Mouse (Mus musculus) kidney, postnatal 0 days (tissue): ENCODE measurements at regions not wholly inside any gene's neighbourhood (a gene's known extent, or its start where the extent isn't known, plus 50 kb on each side); places are given as distances from the start of the nearest gene placed in this dataset.

Experiments used
- ATAC-seq: fragments of 200-750 bp; cut with Nextera tagmentation; replicated peaks from 2 replicates; pipeline ENCODE4 v1.8.0; 2017; ENCODE audit warnings: low read depth, moderate number of reproducible peaks, moderate TSS enrichment, moderate library complexity; ENCODE audit not compliant: low FRiP score
- DNase-seq: peaks from one replicate; pipeline ENCODE4 v3.0.0-alpha.2; 2016; ENCODE audit warnings: low spot score
- H3K27ac ChIP-seq: fragments of 300-500 bp; sonication (generic); 2 replicates; pipeline ENCODE4 v1.5.1; 2014; ENCODE audit warnings: mild to moderate bottlenecking
- H3K27me3 ChIP-seq: fragments of 300-500 bp; sonication (generic); 2 replicates; pipeline ENCODE4 v1.6.1; 2014; ENCODE audit warnings: low read length, mixed read lengths; ENCODE audit not compliant: insufficient read depth
- H3K36me3 ChIP-seq: fragments of 300-500 bp; sonication (generic); 2 replicates; pipeline ENCODE4 v1.6.1; 2014; ENCODE audit warnings: low read length, mixed read lengths; ENCODE audit not compliant: insufficient read depth
- H3K4me1 ChIP-seq: fragments of 300-500 bp; sonication (generic); replicated peaks from 2 replicates; pipeline ENCODE4 v1.6.1; 2014; ENCODE audit warnings: antibody characterized with exemption, low read length, mixed read lengths; ENCODE audit not compliant: insufficient read depth
- H3K4me2 ChIP-seq: fragments of 300-500 bp; sonication (generic); 2 replicates; pipeline ENCODE4 v1.6.1; 2014; ENCODE audit warnings: mild to moderate bottlenecking, low read length, moderate library complexity, mixed read lengths
- H3K4me3 ChIP-seq: fragments of 300-500 bp; sonication (generic); replicated peaks from 2 replicates; pipeline ENCODE4 v1.5.1; 2014; ENCODE audit warnings: low read depth, low read length
- H3K9ac ChIP-seq: fragments of 300-500 bp; sonication (generic); 2 replicates; pipeline ENCODE4 v1.6.1; 2014; ENCODE audit warnings: low read depth, low read length
- H3K9me3 ChIP-seq: fragments of 300-500 bp; sonication (generic); replicated peaks from 2 replicates; pipeline ENCODE4 v1.6.1; 2016; ENCODE audit warnings: low read length, inconsistent platforms, mixed read lengths
- CTCF ChIP-seq: IDR thresholded peaks from 2 replicates; pipeline ENCODE4 v1.5.1; 2016; ENCODE audit warnings: antibody characterized with exemption, low read depth, mild to moderate bottlenecking, moderate library complexity
- WGBS: fragments of 180-500 bp; shearing (Covaris S2); extraction: QIAGEN DNeasy Blood & Tissue Kit; methylation state at CpG from one replicate; pipeline ENCODE4 v1.1.7; 2014; 5-methylcytosine and 5-hydroxymethylcytosine counted together

DNA sequence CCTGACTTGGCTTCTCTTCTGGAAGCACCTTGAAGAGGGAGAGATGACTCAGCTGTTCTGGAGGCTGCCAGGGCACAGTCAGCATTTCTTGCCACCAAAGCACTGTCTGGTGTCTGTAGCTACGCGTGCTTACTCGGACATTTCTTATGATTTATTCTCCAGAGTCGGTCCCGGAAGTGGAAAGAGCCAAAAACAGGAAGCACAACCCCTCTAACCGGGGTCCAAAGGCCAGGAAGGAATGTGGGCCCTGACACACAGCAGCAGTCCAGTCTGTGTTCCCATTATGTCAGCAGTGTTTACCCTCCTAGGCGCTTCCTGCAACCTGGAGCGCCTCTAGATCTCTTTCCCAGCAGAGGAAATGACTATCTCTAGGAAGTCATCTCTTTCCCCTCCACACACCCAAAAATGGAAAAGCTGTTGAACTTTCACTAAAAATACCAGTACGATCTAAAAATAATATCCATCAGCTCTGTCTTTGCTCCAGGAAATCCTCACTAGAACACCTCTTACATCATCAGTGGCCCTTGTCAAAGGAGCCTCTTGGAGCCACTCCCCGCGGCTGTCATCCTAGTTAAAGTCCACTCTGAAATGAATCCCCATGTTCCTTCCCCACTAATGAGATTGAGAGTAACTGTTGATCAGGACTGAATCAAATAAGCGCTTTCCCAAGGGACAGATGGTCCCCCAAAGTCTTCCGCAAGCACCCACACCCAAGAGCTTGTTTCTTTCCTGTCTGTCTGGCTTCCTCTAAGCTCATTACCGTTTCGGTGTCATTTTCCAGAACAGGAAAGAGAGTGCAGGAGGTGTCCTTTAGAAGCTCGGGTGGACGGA is 264.7 kb upstream of the Pard3b start:
- peak; percentile 41; the same call in 1 of the 2 replicates for ATAC-seq
- Histone ChIP-seq H3K9me3 (no peaks in the 10 kb centered on the region), H3K4me3 (no peak overlapping the region), H3K36me3 (no peaks in the 10 kb centered on the region), H3K4me2 (no peak overlapping the region), H3K27me3 (no peaks in the 10 kb centered on the region), H3K4me1 (no peaks in the 10 kb centered on the region), H3K9ac (no peak overlapping the region), H3K27ac (no peak overlapping the region)
- peak; percentile 77 for DNase-seq
- no peak for TF ChIP-seq CTCF
- 48% methylated on average over 17 of the region's 17 CpGs for WGBS

DNA sequence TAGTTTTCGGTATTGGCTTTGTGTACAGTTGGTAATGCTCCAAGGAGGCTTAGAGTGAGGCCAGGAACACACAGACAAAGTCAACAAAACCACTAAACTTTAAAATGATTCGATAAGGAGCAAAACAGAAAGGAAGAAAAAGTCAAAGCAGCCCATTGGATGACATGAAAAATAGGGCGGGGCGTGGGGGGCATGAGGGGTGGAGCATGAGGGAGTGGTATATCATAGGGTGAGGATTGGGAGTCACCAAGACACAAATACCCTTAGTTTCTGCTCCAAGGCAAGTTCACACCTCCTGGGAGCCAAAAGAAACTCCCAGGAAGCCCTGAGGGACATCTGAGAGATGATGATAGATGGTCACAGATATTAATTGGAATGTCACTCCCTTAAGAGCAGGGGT is 262.2 kb upstream of the Pard3b start:
- H3K27ac ChIP-seq = no peak overlapping the region
- 64% methylated on average over 4 of the region's 4 CpGs for WGBS
- no peak overlapping the region for H3K4me3 ChIP-seq
- ATAC-seq (no peak), DNase-seq (no peak)
- no peak overlapping the region for H3K9ac ChIP-seq
- no peak for TF ChIP-seq CTCF
- no peaks in the 10 kb centered on the region for H3K27me3 ChIP-seq
- H3K4me1 ChIP-seq = no peaks in the 10 kb centered on the region
- no peak overlapping the region for H3K4me2 ChIP-seq
- no peaks in the 10 kb centered on the region for H3K9me3 ChIP-seq
- H3K36me3 ChIP-seq = no peaks in the 10 kb centered on the region

DNA sequence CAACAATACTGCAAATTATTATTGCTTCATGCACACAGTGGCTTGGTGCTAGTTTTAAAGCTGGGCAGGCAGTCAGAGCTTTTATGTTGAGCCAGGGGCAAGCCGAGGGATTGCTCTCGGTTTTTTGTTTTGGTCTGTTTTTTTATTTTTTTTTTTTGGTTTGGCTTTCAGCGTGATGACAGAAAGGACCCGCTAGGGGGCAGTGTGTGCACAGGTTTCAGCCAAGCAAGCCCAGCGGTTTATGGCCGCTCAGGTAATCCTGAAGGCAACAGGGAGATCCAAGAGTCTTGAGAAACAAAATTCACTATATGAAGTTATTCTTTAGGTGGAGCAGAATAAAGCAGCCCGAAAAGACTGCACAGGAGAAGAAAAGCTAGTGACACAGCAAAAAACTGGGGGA is 261.6 kb upstream of the Pard3b start:
- Histone ChIP-seq H3K4me3 (no peak overlapping the region), H3K4me1 (no peaks in the 10 kb centered on the region), H3K4me2 (0 out of 2 replicates have a peak overlapping the region, but pooled peaks have one; percentile 5), H3K27me3 (no peaks in the 10 kb centered on the region), H3K9me3 (no peaks in the 10 kb centered on the region), H3K36me3 (no peaks in the 10 kb centered on the region), H3K9ac (no peak overlapping the region), H3K27ac (no peak overlapping the region)
- TF ChIP-seq CTCF = peak; percentile 84
- ATAC-seq = no peak
- DNase-seq = peak; percentile 85
- 2% methylated on average over 7 of the region's 7 CpGs for whole genome bisulfite sequencing

DNA sequence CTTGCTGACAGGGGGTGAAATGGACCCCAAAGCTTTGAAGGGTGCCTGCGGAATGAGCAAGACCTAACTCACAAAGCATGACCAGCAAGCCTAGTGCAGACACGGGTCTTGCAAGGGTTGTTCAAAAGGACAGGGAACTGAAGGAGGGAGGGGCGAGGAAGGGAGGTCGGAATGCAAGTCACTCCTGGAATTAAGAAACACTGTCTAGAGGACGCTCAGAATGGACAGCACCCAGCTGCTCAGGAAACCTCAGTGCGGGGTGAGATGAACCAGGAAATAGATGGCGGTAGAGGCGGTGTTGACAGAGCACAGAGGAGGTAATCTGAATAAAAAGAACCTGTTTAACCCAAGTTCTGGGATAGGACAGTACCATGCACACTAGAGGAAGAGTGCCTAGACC is 260.4 kb upstream of the Pard3b start:
- Histone ChIP-seq H3K27me3 (no peaks in the 10 kb centered on the region), H3K9ac (no peak overlapping the region), H3K4me2 (no peak overlapping the region), H3K4me3 (no peak overlapping the region), H3K36me3 (no peaks in the 10 kb centered on the region), H3K27ac (no peak overlapping the region), H3K9me3 (no peaks in the 10 kb centered on the region), H3K4me1 (no peaks in the 10 kb centered on the region)
- 23% methylated on average over 8 of the region's 8 CpGs for WGBS
- ATAC-seq = no peak
- DNase-seq = peak; percentile 70
- no peak for TF ChIP-seq CTCF

DNA sequence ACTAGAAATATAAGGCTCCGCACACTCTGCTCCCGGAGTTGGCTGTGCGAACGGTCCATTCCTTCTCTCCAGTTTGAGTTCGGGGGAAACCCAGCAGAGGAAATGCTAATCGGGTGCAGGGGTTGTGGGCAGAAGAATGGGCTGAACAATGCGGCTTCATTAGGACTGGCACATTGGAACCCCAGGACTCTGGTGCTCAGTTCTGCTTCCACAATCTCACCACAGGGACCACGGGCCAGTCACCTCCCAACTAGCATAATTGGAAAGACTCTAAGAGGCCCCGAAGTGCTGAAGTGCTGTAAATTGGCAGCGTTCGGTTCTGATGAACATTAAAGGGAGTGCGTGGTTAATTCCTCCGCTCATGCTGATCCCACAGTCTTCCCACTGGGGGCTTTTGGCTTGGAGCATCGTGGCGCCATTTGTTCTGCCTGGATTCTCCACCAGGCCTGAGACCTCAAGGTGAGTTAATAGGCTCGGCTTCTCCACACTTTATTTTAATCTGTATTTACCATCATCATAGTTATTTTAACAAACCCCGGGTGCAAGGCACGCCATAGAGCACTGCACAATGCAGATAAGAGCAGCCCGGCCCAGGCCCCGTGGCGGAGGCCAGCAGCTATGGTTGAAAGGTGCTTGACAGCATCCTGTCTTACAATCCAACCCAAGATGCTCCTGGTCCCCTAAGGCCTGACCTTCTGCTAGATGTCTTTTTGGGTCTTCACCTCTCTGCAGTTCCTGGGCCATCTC is 258.7 kb upstream of the Pard3b start:
- TF ChIP-seq CTCF = no peak
- H3K36me3 ChIP-seq = no peaks in the 10 kb centered on the region
- 82% methylated on average over 21 of the region's 21 CpGs for WGBS
- H3K9ac ChIP-seq = no peak overlapping the region
- H3K27me3 ChIP-seq = no peaks in the 10 kb centered on the region
- no peak overlapping the region for H3K4me3 ChIP-seq
- H3K4me1 ChIP-seq = no peaks in the 10 kb centered on the region
- no peak overlapping the region for H3K27ac ChIP-seq
- DNase-seq (no peak), ATAC-seq (no peak)
- no peak overlapping the region for H3K4me2 ChIP-seq
- H3K9me3 ChIP-seq = no peaks in the 10 kb centered on the region

DNA sequence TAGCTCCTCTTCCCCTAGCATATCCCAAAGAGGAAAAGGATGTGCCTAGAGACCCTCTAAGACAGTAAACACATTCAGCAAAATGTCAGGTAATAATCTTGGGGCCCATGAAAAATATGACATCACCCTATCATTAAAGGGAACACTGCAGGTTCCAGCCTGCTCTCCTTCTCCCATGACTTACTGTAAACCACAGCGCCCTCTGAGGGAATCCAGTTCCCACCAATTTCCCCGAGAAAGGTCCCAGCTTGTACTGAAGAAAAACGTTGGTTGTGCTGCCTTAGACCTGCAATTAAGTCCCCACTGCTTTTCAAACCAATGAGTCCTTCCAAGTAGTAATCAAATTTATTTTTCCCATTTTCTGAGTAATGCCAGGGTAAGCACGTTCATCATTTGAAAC is 251.0 kb upstream of the Pard3b start:
- WGBS = 43% methylated on average over 4 of the region's 4 CpGs
- ATAC-seq = no peak
- H3K27ac ChIP-seq = no peak overlapping the region
- H3K36me3 ChIP-seq = no peaks in the 10 kb centered on the region
- no peaks in the 10 kb centered on the region for H3K27me3 ChIP-seq
- H3K4me1 ChIP-seq = no peaks in the 10 kb centered on the region
- H3K4me3 ChIP-seq = no peak overlapping the region
- H3K4me2 ChIP-seq = no peak overlapping the region
- no peak for TF ChIP-seq CTCF
- H3K9ac ChIP-seq = no peak overlapping the region
- no peaks in the 10 kb centered on the region for H3K9me3 ChIP-seq
- no peak for DNase-seq
